Mouse (Mus musculus) heart, embryonic 16.5 days (tissue): Measurements from ENCODE around the gene Sertad1. TPM values are rescaled to one million over a fixed set of nuclear protein-coding genes. Genes with fewer than 3 reads are reported as not detected.

ENCODE experiments used
- polyA plus RNA-seq: library from polyadenylated mRNA; unstranded; fragments of >200 nt; fragmentation: Nextera tagmentation; extraction: Ambion mirVana; gene quantifications from 2 replicates; pipeline ENCODE4 v1.2.1, GENCODE M21; 2015

The Sertad1 gene
- polyA plus RNA-seq, 1 experiment from 2014 or later: 36.4 TPM

Other genes starting within 250 kb of the Sertad1 start
- gene Numbl, start 228.5 kb upstream of the Sertad1 start, polyA plus RNA-seq: 8.7 and 10.2 TPM in 2 replicates
- 63.5 and 86.0 TPM in 2 replicates for gene Ltbp4, start 149.2 kb upstream of the Sertad1 start, polyA plus RNA-seq
- gene Shkbp1, start 130.9 kb upstream of the Sertad1 start, polyA plus RNA-seq: 22.3 and 24.1 TPM in 2 replicates
- 0.46 TPM in 1 of 2 replicates, not detected in the other for gene Gm20479, start 129.5 kb upstream of the Sertad1 start, polyA plus RNA-seq
- 0.10 and 0.43 TPM in 2 replicates for gene Sptbn4, start 39.2 kb upstream of the Sertad1 start, polyA plus RNA-seq
- 48.3 and 52.3 TPM in 2 replicates for gene Blvrb, start 38.9 kb upstream of the Sertad1 start, polyA plus RNA-seq
- 22.1 and 23.4 TPM in 2 replicates for gene Sertad3, start 13.1 kb upstream of the Sertad1 start, polyA plus RNA-seq
- gene Prx, start 12.4 kb downstream of the Sertad1 start, polyA plus RNA-seq: 1.7 and 2.7 TPM in 2 replicates
- 0.25 and 0.38 TPM in 2 replicates for gene Hipk4, start 36.4 kb downstream of the Sertad1 start, polyA plus RNA-seq
- gene Pld3, start 66.3 kb downstream of the Sertad1 start, polyA plus RNA-seq: 58.6 and 63.4 TPM in 2 replicates
- gene 2310022A10Rik, start 66.3 kb downstream of the Sertad1 start, polyA plus RNA-seq: 40.7 and 41.5 TPM in 2 replicates
- gene Akt2, start 104.6 kb downstream of the Sertad1 start, polyA plus RNA-seq: 82.3 and 84.0 TPM in 2 replicates
- gene Ttc9b, start 167.0 kb downstream of the Sertad1 start, polyA plus RNA-seq: 0.07 TPM in 1 of 2 replicates, not detected in the other
- gene Map3k10, start 187.7 kb downstream of the Sertad1 start, polyA plus RNA-seq: 3.5 and 4.2 TPM in 2 replicates
- 2.4 and 3.0 TPM in 2 replicates for gene Zfp607b, start 202.4 kb downstream of the Sertad1 start, polyA plus RNA-seq
- 17.7 and 19.8 TPM in 2 replicates for gene Zfp60, start 244.5 kb downstream of the Sertad1 start, polyA plus RNA-seq